Mouse (Mus musculus) inflammation-experienced regulatory T-cells, adult 6 months (primary cell): ENCODE results near the gene R3hcc1l. TPM values are rescaled to one million over a fixed set of nuclear protein-coding genes. Genes with fewer than 3 reads are reported as not detected.

ENCODE experiments used
- ATAC-seq: one replicate; pipeline ENCODE4 v1.8.0; 2017
- polyA plus RNA-seq, 3 experiments: library from polyadenylated mRNA; unstranded; fragments of 100-300 nt; shearing (Covaris generic); gene quantifications; one replicate each; pipeline ENCODE4 v1.2.1; 2017

The R3hcc1l gene
- polyA plus RNA-seq, 3 experiments from 2014 or later, result 35.8 to 50.1 (median 42.6) TPM

GRCm38 (mm10) chr19:42558701-42559100 is 40.1 kb downstream of the R3hcc1l start:
- no peak for ATAC-seq

DNA sequence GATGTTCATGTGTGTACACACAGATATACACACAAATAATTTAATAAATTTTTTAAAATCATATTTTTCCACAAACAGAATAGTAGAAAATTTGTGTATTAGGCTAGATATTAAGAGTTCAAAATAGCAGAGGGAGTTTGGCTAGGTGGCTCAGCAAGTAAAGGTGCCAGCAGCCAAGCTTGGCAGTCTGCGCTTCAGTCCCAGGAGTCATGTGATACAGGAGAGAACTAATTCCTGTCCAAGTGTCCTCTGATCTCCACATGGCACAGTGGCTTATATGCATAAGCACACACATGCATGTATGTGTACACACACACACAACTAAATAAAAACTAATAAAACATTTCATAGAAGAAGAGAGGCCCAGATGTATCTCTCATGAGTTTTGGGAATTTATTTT is 43.4 kb downstream of the R3hcc1l start:
- ATAC-seq, result no peak

DNA sequence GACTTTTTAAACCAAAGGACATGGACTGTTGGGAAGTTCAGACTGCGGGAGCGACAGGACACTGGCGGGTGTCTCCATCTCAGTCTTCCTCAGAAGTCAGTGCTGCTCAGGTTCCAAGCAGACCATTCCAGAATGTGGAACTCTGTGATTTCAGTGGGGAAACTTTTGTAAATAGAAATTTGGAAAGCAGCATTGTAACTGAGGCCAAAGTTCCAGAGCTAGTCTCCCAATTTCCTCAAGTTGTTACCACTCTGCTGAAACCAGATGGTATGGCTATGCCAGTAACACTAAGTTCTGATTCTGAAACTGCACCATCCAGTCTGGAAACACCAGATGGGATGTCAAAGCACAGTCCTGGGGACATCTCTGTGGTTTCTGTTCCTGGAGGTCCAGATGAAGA is 44.4 kb downstream of the R3hcc1l start:
- ATAC-seq, result no peak

DNA sequence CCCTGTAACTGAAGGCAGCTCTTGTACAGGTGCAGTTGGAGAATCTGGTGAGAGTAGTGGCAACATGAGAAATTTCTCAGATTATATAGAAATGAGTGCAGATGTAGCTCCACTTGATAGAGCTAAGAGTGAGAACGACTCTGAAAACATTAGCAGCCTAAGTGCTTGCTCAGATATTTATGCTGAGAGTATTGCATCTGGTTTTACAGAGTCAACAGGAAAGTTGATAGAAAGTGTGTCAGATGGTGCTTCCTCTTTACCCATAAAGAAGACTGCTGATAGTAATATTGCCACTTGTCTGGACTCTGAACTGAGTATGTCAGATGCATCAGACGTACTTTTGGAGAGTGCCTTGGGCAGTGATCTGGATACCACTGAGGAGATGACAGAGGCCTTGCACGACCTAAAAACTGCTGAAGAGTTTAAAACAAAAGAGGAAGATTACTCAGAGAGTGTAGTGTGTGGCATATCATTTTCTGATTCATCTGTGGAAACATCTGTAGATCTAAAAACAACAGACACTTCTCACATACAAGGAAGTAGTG is 45.2 kb downstream of the R3hcc1l start:
- no peak for ATAC-seq

DNA sequence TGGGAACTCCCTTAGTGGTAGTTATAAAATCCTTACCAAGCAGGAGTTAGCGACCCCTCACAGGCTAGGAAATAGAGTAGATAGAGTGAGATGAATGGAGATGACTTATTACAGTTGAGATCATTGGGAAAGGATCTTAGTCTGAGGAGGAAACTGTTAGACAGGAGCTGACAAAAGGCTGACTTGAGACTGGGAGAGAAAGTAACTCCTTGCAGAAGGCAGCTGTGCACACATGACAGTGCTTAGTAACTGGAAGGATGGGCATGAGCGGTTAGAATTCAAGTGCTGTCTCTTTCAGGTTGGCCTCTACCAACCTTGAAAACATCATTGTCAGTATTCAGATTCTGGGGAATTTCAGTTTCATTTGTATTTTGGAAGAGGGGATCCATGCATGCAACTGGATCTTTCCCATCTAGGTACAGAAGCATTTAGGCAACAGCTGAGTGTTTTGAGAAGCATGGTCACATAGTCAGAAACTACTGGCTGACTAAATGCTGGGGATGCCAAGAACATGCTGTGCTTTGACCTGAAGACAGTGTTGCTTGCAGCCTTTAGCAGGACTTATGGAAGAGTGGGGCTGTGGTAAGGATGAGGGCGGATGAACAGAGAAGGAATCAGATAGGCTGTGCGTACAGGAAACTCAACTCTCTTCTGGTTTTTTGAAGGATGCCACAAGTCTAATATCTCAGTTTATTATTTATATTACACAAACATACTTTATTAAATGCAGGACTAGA is 47.9 kb downstream of the R3hcc1l start:
- no peak for ATAC-seq

GRCm38 (mm10) chr19:42567020-42567419 is 48.5 kb downstream of the R3hcc1l start:
- ATAC-seq, result no peak

DNA sequence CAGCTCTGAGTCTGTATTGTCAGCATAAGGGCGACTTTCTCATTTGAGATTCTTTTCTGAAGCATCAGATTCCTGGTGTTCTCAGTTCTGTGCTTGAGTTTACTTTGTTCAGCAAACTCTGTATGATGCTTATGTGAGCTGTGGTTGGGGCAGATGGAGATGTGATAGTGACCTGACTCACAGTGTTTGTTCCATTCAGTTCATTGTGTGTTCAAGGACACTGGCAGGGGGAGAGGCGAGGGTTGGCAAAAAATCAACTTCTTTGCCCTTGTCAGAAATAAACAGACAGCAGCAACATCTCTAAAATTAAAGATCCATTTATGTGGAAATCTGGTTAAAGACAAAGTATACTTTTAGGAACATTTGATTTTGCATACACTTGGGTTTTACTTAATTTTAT is 50.5 kb downstream of the R3hcc1l start:
- no peak for ATAC-seq

DNA sequence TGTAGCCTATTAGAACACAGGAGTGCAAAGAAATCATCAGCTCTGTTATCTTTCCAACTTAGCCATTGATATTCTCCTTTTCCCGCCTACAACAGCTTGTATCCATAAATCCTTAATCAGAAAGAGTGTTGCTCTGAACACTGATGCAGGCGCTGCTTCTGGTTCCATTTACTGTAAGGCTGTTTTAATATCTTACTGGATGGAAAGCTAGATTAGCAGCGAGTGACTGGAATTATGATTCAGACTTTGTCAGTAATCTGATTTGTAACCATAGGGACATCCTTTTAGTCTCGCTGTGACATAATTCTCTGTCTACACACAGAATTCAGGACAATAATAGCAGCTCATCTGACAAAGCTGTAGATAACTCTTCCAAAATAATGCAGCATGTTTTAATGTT is 52.7 kb downstream of the R3hcc1l start:
- no peak for ATAC-seq

DNA sequence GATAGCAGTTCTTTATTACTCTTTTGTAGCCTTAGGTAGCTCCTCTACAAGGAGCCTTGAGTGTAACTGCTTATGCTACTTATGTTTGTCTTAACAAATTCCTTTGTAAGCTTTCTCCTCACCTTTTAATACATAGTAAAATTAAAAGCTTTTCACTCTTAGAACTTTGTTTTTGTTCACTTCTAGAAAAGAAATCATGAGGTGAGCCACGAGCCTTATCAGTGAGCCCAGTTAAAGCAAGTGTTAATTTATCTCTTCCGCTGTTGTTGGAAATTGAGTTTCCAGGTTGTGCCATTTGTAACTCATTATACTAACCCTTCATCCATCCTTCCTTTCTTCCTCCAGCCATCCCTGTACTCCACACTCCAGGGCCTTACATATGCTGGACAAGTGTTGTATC is 56.8 kb downstream of the R3hcc1l start:
- no peak for ATAC-seq

GRCm38 (mm10) chr19:42576856-42577255 is 58.3 kb downstream of the R3hcc1l start:
- ATAC-seq, result no peak

- no peak for ATAC-seq
Observed at GRCm38 (mm10) chr19:42578631-42579030, 60.1 kb downstream of the R3hcc1l start.

GRCm38 (mm10) chr19:42580701-42581100 is 62.1 kb downstream of the R3hcc1l start:
- no peak for ATAC-seq

GRCm38 (mm10) chr19:42582811-42583370 is 64.3 kb downstream of the R3hcc1l start:
- ATAC-seq, result no peak

DNA sequence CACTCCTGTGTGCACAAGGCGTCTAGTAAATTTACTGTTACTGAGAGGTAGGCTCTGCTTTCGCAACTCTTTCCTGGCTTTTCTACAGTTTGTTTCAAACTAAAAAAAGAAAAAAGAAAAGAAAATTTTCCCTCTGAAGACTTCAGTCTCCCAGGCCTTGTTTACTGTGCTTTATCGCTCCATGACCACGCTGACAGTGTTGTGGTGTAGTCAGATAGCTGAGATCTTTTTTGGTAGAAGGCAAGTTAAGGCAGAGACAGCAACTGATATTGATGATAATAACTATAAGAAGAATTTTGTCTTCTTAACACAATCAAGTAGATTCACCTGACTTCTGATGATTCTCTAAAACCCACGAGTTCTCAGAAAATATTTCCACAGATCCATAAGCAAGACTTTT is 65.1 kb downstream of the R3hcc1l start:
- ATAC-seq, result no peak

DNA sequence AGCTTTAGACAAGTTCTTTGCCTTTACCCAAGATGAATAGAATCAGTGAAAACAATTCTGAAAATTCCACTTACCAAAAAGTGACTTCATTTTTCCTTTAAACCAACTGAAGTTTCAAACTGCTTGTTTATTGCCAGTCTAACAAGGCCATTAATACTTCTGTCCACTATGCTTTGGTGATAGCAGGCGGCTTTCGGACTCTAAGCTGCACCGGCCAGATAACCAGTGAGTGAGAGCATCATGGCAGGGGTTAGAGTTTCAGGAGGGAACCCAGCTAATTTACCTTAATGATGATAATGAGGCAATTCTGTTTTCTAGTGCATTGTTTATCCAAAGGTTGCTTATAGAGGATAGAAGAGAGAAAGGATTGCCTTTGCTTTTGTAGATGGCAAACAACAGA is 65.6 kb downstream of the R3hcc1l start:
- ATAC-seq, result no peak

GRCm38 (mm10) chr19:42587704-42588103 is 69.1 kb downstream of the R3hcc1l start:
- ATAC-seq, result no peak

DNA sequence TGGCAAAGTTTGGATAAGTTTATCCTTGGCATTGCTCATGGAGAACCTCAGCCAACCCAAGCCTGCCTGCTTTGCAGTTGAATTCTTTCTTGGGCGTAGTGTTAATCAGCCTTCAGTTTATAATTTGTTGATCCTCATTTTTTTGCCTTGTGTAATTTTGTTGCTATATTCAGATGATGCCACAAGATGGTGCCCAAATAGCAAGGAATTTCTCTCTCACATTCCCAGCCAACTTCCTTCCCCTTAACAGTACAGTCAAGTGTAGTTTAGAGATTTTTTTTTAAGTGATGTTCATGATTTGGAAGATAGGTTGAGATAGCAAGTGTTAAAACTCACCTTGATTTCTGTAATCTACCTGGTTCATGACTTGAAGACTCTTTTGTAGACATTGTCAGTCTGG is 70.7 kb downstream of the R3hcc1l start:
- no peak for ATAC-seq

DNA sequence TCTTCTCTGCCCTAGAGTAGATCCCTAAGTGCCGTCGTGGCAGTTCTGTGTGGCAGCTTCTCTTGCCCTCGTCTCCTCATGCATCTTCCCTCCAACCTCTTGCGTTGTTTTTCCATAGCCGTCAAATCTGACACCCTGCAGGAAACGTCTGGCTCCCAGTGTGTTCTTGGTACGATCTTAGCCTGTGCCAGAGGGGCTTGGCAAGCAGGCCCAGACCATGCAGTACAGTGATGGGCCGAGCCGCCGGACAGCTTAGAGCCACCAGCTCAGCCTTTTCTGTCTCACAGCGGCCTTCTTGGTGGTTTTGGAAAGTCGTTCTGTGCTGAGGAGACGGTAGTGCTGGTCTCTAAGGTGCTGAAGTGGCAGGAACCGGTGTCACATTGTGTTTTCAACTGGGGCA is 73.0 kb downstream of the R3hcc1l start:
- ATAC-seq, result no peak

DNA sequence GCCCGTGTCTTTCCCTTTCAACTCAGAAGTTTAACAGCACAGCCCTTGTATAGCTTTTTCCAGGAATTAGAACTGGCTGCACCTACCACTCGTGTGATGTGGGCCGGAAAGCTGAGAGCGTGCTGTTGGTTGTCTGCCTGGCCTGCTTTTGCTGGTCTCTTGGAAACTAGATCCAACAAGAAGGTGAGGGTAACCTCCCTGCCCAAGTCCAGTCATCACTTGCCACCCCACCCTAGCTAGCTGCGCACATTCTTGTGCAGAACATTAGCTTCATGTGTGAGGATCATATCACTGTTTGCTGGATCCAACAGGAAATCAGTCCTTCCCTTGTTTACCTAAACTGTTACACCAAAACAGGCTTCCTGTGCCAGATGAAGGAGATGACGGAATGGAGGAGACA is 74.9 kb downstream of the R3hcc1l start:
- no peak for ATAC-seq

DNA sequence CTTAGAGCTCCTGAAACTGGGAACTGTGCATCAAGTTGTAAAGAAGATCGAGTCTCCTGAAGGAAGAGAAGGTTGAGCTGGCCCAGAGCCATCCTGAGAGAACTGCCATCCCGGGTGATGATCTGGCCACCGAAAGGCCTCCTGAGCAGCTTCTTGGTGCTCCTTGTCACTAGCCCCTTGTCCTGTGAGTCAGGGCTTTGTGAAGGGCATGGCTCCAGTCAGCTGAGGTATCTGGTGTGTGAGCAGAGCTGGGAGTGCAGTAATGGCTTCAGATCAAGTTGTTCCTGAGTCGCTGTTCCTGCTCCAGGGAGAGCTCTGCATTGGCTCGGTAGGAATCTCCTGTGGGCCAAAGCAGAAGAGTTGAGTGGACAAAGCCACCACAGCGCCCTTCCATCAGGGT is 76.5 kb downstream of the R3hcc1l start:
- no peak for ATAC-seq

- no peak for ATAC-seq
Observed at GRCm38 (mm10) chr19:42597286-42597685, 78.7 kb downstream of the R3hcc1l start.

GRCm38 (mm10) chr19:42597896-42598295 is 79.3 kb downstream of the R3hcc1l start:
- no peak for ATAC-seq

DNA sequence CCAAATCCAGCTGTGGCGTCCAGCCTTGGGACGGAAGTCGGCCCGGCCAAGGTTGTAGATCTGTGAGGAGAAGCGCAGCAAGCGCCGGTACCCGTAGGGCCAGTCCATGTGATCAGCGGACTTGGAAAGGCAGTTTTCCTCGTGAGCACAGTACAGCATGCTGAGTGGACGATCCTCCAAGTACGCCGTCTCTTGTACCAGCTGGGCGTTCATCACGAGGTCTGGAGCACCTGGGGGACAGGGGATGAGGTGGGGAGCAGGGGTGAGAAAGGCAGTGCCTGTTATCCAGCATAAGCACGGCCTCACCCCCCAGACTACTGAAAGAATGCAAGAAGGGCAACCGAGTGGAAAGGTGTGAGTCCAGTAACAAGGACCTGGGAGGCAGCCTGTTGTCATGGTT is 81.3 kb downstream of the R3hcc1l start:
- no peak for ATAC-seq

- no peak for ATAC-seq
Observed at GRCm38 (mm10) chr19:42600591-42600990, 82.0 kb downstream of the R3hcc1l start.

- ATAC-seq, result no peak
Observed at GRCm38 (mm10) chr19:42601445-42601844, 82.9 kb downstream of the R3hcc1l start.
